Mouse (Mus musculus): ENCODE measurements around the gene Zbtb2. TPM values are rescaled to one million over a fixed set of nuclear protein-coding genes. Genes with fewer than 3 reads are reported as not detected.

The Zbtb2 gene
- total RNA-seq (2023): 32.3 TPM

GRCm38 (mm10) chr10:4387701-4388383, at the start of gene Zbtb2:
Gene Zbtb2, minus strand, starts transcription at chr10:4388108.

GRCm38 (mm10) chr10:4432123-4432931, 44.4 kb upstream of the Zbtb2 start, which contains the start of the genes Rmnd1 and Armt1:
Gene Rmnd1, minus strand, starts transcription at chr10:4432388.
Gene Armt1, plus strand, starts transcription at chr10:4432467.

Other genes starting within 250 kb of the Zbtb2 start
- gene Akap12, start 121.7 kb downstream of the Zbtb2 start, total RNA-seq (2023): 3.7 TPM
- 44.5 TPM for gene Rmnd1, start 44.3 kb upstream of the Zbtb2 start, total RNA-seq (2023)
- 14.0 TPM for gene Armt1, start 44.4 kb upstream of the Zbtb2 start, total RNA-seq (2023)
- gene Ccdc170, start 94.4 kb upstream of the Zbtb2 start, total RNA-seq (2023): 0.53 TPM
- gene Esr1, start 223.5 kb upstream of the Zbtb2 start, total RNA-seq (2023): 3.2 TPM